Mouse (Mus musculus): Measurements from ENCODE around the gene Eif4ebp2. TPM values are rescaled to one million over a fixed set of nuclear protein-coding genes. Genes with fewer than 3 reads are reported as not detected.

Gene Eif4ebp2
- 100 to 1,000 TPM; 129 to 132 TPM for total RNA-seq (2023)

GRCm38 (mm10) chr10:61452645-61453044 lies at the start of gene Eif4ebp2:
TSS of gene Eif4ebp2 (minus strand) at chr10:61452661.

GRCm38 (mm10) chr10:61475594-61476439 lies 23.4 kb upstream of the Eif4ebp2 start, which contains the start of gene Lrrc20:
TSS of gene Lrrc20 (plus strand) at chr10:61475801.

GRCm38 (mm10) chr10:61417672-61418071 lies 34.8 kb downstream of the Eif4ebp2 start, which contains the start of gene Nodal:
TSS of gene Nodal (plus strand) at chr10:61417972.

GRCm38 (mm10) chr10:61383021-61383714 lies 69.3 kb downstream of the Eif4ebp2 start, which contains the start of gene Pald1:
TSS of gene Pald1 (minus strand) at chr10:61383530.

Other genes with a start within 250 kb of the Eif4ebp2 start
- under 1 TPM; 0.09 to 0.13 TPM for gene Adamts14, start 179.2 kb downstream of the Eif4ebp2 start, total RNA-seq (2023)
- under 1 TPM; 0.21 to 0.45 TPM for gene Prf1, start 154.8 kb downstream of the Eif4ebp2 start, total RNA-seq (2023)
- 10 to 100 TPM in 1 of 2 experiments, 1 to 10 TPM in 1; 7.6 to 10.5 TPM for gene Pald1, start 69.1 kb downstream of the Eif4ebp2 start, total RNA-seq (2023)
- not detected for gene Nodal, start 34.7 kb downstream of the Eif4ebp2 start, total RNA-seq (2023)
- 1 to 10 TPM; 9.2 to 9.7 TPM for gene Lrrc20, start 23.1 kb upstream of the Eif4ebp2 start, total RNA-seq (2023)
- gene Npffr1, start 142.8 kb upstream of the Eif4ebp2 start, total RNA-seq (2023): not detected
- 1 to 10 TPM; 5.3 to 6.4 TPM for gene Ppa1, start 195.9 kb upstream of the Eif4ebp2 start, total RNA-seq (2023)
- 100 to 1,000 TPM; 166 to 201 TPM for gene Sar1a, start 227.6 kb upstream of the Eif4ebp2 start, total RNA-seq (2023)
- gene Tysnd1, start 242.9 kb upstream of the Eif4ebp2 start, total RNA-seq (2023): 10 to 100 TPM; 18.0 to 20.8 TPM

Data from monocyte, adult 59 days (primary cell).